14 mouse cellular contexts compared by ENCODE assay signal in genomic region chr10:24638306-24639070, GRCm38 (mm10). TPM values are rescaled to one million over a fixed set of nuclear protein-coding genes. Genes with fewer than 3 reads are reported as not detected.
A peak's percentile ranks its signal among the peaks of the same experiment; 100 is the strongest.
DNase-seq lines count a peak whose midpoint lies in the region; ATAC-seq and TF ChIP-seq lines count a peak whose summit lies in the region.
"Had no signal": no experiment of that assay in that cellular context is flagged by ENCODE, and none has a peak within 500 bp of the region (broad histone marks: within the 10 kb centered on the region; RNA-seq: fewer than 3 reads in every experiment).

No protein-coding gene starts in this region.

- H3K36me3 ChIP-seq in liver, adult 2 months (ENCODE audit: control insufficient read depth, insufficient read depth, low read length) = peaks cover 1% of the 10 kb centered on the region; the same call in 1 of the 2 replicates
- H3K36me3 ChIP-seq in liver, embryonic 11.5 days (ENCODE audit: control insufficient read depth, insufficient read depth, low read length) = no peaks in the 10 kb centered on the region
- H3K36me3 ChIP-seq in embryonic facial prominence, embryonic 10.5 days (replicated peaks) = no peaks in the 10 kb centered on the region
- no peaks in the 10 kb centered on the region for H3K36me3 ChIP-seq in hindbrain, embryonic 11.5 days (ENCODE audit: control insufficient read depth, insufficient read depth, low read length)
- H3K36me3 ChIP-seq in hindbrain, postnatal 0 days (ENCODE audit: insufficient read depth, low read length) = no peaks in the 10 kb centered on the region
- H3K36me3 ChIP-seq: midbrain, embryonic 15.5 days had no signal

- TF ChIP-seq CTCF in liver, adult 2 months (IDR thresholded peaks at IDR 0.05; ENCODE audit: low read depth, low read length) = no peak
- no peak for TF ChIP-seq CTCF in hindbrain, postnatal 0 days (IDR thresholded peaks at IDR 0.05; ENCODE audit: low read depth)

- no peak for ATAC-seq in liver, embryonic 11.5 days (replicated peaks; ENCODE audit: low FRiP score)
- ATAC-seq in hindbrain, embryonic 11.5 days (ENCODE audit: low FRiP score) = no peak
- no peak for ATAC-seq in hindbrain, postnatal 0 days
- ATAC-seq: forebrain, embryonic 16.5 days; midbrain, embryonic 15.5 days had no signal

- WGBS in liver, adult 2 months = 13% methylated on average over 10 of the region's 10 CpGs
- 51% methylated on average over 10 of the region's 10 CpGs for WGBS in liver, embryonic 11.5 days
- 50% methylated on average over 10 of the region's 10 CpGs for WGBS in embryonic facial prominence, embryonic 10.5 days
- WGBS in large intestine, adult 2 months = 12% methylated on average over 10 of the region's 10 CpGs
- 68% methylated on average over 10 of the region's 10 CpGs for WGBS in hindbrain, embryonic 11.5 days
- 59% methylated on average over 10 of the region's 10 CpGs for WGBS in hindbrain, postnatal 0 days

- H3K9me3 ChIP-seq in liver, embryonic 11.5 days (ENCODE audit: control insufficient read depth, low read length) = no peaks in the 10 kb centered on the region
- no peaks in the 10 kb centered on the region for H3K9me3 ChIP-seq in embryonic facial prominence, embryonic 10.5 days
- H3K9me3 ChIP-seq in hindbrain, embryonic 11.5 days (ENCODE audit: control insufficient read depth, low read length) = no peaks in the 10 kb centered on the region
- no peaks in the 10 kb centered on the region for H3K9me3 ChIP-seq in hindbrain, postnatal 0 days (ENCODE audit: low read length)
- H3K9me3 ChIP-seq: midbrain, embryonic 15.5 days had no signal

- no peak for TF ChIP-seq POLR2A in liver, adult 2 months (IDR thresholded peaks at IDR 0.05; ENCODE audit: extremely low read depth, insufficient read depth, low read length)

- H3K4me3 ChIP-seq in liver, adult 2 months (ENCODE audit: insufficient read depth, low read depth, low read length) = no peak overlapping the region
- H3K4me3 ChIP-seq in liver, embryonic 11.5 days (ENCODE audit: low read depth, low read length) = no peak overlapping the region
- no peak overlapping the region for H3K4me3 ChIP-seq in embryonic facial prominence, embryonic 10.5 days
- no peak overlapping the region for H3K4me3 ChIP-seq in hindbrain, embryonic 11.5 days (ENCODE audit: low read depth, low read length)
- no peak overlapping the region for H3K4me3 ChIP-seq in hindbrain, postnatal 0 days (ENCODE audit: low read length)
- H3K4me3 ChIP-seq: midbrain, embryonic 15.5 days had no signal

- H3K27me3 ChIP-seq in liver, adult 2 months (ENCODE audit: control insufficient read depth, insufficient read depth, low read length) = no peaks in the 10 kb centered on the region
- H3K27me3 ChIP-seq in liver, embryonic 11.5 days (replicated peaks; ENCODE audit: control insufficient read depth, insufficient read depth, low read length) = no peaks in the 10 kb centered on the region
- H3K27me3 ChIP-seq in embryonic facial prominence, embryonic 10.5 days (replicated peaks; ENCODE audit: low read depth, poor library complexity, severe bottlenecking) = no peaks in the 10 kb centered on the region
- H3K27me3 ChIP-seq in hindbrain, embryonic 11.5 days (ENCODE audit: control insufficient read depth, insufficient read depth, low read length) = no peaks in the 10 kb centered on the region
- H3K27me3 ChIP-seq in hindbrain, postnatal 0 days (ENCODE audit: insufficient read depth, low read length) = no peaks in the 10 kb centered on the region
- H3K27me3 ChIP-seq: midbrain, embryonic 15.5 days had no signal

- H3K4me2 ChIP-seq in liver, embryonic 11.5 days = no peak overlapping the region
- no peak overlapping the region for H3K4me2 ChIP-seq in hindbrain, embryonic 11.5 days (replicated peaks; ENCODE audit: low read depth, low read length)
- H3K4me2 ChIP-seq in hindbrain, postnatal 0 days (ENCODE audit: low read depth, low read length) = no peak overlapping the region
- H3K4me2 ChIP-seq: midbrain, embryonic 15.5 days had no signal

- H3K27ac ChIP-seq in liver, adult 2 months (replicated peaks; ENCODE audit: insufficient read depth, low read depth, low read length) = no peak overlapping the region
- H3K27ac ChIP-seq in liver, embryonic 11.5 days (ENCODE audit: low read depth, low read length) = no peak overlapping the region; the same call in 1 of the 2 replicates
- 0 out of 2 replicates have a peak overlapping the region, but pooled peaks have one; percentile 7 for H3K27ac ChIP-seq in embryonic facial prominence, embryonic 10.5 days (replicated peaks)
- H3K27ac ChIP-seq in hindbrain, embryonic 11.5 days (ENCODE audit: low read depth, low read length) = no peak overlapping the region
- H3K27ac ChIP-seq in hindbrain, postnatal 0 days = no peak overlapping the region
- H3K27ac ChIP-seq: midbrain, embryonic 15.5 days had no signal

- no peaks in the 10 kb centered on the region for H3K79me2 ChIP-seq in liver, adult 2 months (ENCODE audit: control insufficient read depth, insufficient read depth, low read length)

- peaks cover 6% of the 10 kb centered on the region for H3K4me1 ChIP-seq in liver, adult 2 months (ENCODE audit: control insufficient read depth, insufficient read depth, low read length)
- H3K4me1 ChIP-seq in liver, embryonic 11.5 days (replicated peaks; ENCODE audit: control insufficient read depth, insufficient read depth, low read length) = peaks cover 21% of the 10 kb centered on the region
- H3K4me1 ChIP-seq in embryonic facial prominence, embryonic 10.5 days = peaks cover 25% of the 10 kb centered on the region
- no peaks in the 10 kb centered on the region for H3K4me1 ChIP-seq in hindbrain, embryonic 11.5 days (replicated peaks; ENCODE audit: control insufficient read depth, insufficient read depth, low read length)
- H3K4me1 ChIP-seq in hindbrain, postnatal 0 days (ENCODE audit: insufficient read depth, low read length) = no peaks in the 10 kb centered on the region
- H3K4me1 ChIP-seq: midbrain, embryonic 15.5 days had no signal

- H3K9ac ChIP-seq in liver, adult 2 months (ENCODE audit: low read depth, low read length) = no peak overlapping the region
- no peak overlapping the region for H3K9ac ChIP-seq in liver, embryonic 11.5 days (ENCODE audit: low read depth, low read length)
- no peak overlapping the region for H3K9ac ChIP-seq in hindbrain, embryonic 11.5 days (ENCODE audit: low read depth, low read length)
- no peak overlapping the region for H3K9ac ChIP-seq in hindbrain, postnatal 0 days (replicated peaks; ENCODE audit: low read length)
- H3K9ac ChIP-seq: midbrain, embryonic 15.5 days had no signal

- DNase-seq in liver, adult 2 months (ENCODE audit: extremely low read depth, low read depth, low spot score) = peak; percentile 84
- DNase-seq in liver, embryonic 11.5 days (ENCODE audit: low spot score) = no peak
- DNase-seq in embryonic facial prominence, embryonic 10.5 days (ENCODE audit: low spot score) = peak; percentile 49
- DNase-seq in large intestine, adult 2 months (ENCODE audit: low read depth, low spot score) = peak; percentile 55
- DNase-seq in naive thymus-derived CD4-positive, alpha-beta T cell, adult 2 months (ENCODE audit: low read depth) = peak; percentile 33
- DNase-seq in hindbrain, embryonic 11.5 days (ENCODE audit: low spot score) = no peak
- no peak for DNase-seq in hindbrain, postnatal 0 days (ENCODE audit: low spot score)
- DNase-seq in left cerebral cortex, adult 18-20 months (ENCODE audit: low spot score in 2 of 2) = no peak
- DNase-seq: heart, postnatal 36 days; kidney, postnatal 14 days had no signal

RNA-seq across cellular contexts. Expression of gene Ccn2, which starts 43.2 kb away (rescaled TPM):
- total RNA-seq in liver, adult 2 months (2014; rRNA removed) = 6.6 and 20.5 TPM in 2 replicates
- 4.0 and 4.4 TPM in 2 replicates for polyA plus RNA-seq in liver, adult 2 months (2012; rRNA removed)
- 1.5 and 2.6 TPM in 2 replicates for polyA plus RNA-seq in liver, embryonic 11.5 days (2014; fragmentation: Nextera tagmentation; extraction: Ambion mirVana)
- polyA plus RNA-seq in embryonic facial prominence, embryonic 10.5 days (2016; fragmentation: Nextera tagmentation; extraction: Ambion mirVana) = 7.9 and 10.1 TPM in 2 replicates
- 10.5 and 14.0 TPM in 2 replicates for polyA plus RNA-seq in large intestine, adult 2 months (2012; rRNA removed)
- polyA plus RNA-seq in hindbrain, embryonic 11.5 days (2014; fragmentation: Nextera tagmentation; extraction: Ambion mirVana) = 4.3 and 6.6 TPM in 2 replicates
- 7.2 and 7.7 TPM in 2 replicates for total RNA-seq in hindbrain, postnatal 0 days (2014; rRNA removed)
- polyA plus RNA-seq in hindbrain, postnatal 0 days (2015; fragmentation: Nextera tagmentation; extraction: Ambion mirVana) = 4.7 and 5.3 TPM in 2 replicates
- total RNA-seq in left cerebral cortex, adult 18-20 months (2021) = 10 to 100 TPM; 30.6 to 36.4 TPM
- total RNA-seq: common myeloid progenitor, adult 5-6 weeks; granulocyte monocyte progenitor cell, adult 5-6 weeks had no signal

Comparison
In these comparisons a context has a peak if more than half of its experiments do, and no peak if none do; other contexts are left out.
1. DNase-seq: peak in liver, adult 2 months (single experiment), embryonic facial prominence, embryonic 10.5 days (single experiment), large intestine, adult 2 months (single experiment) and naive thymus-derived CD4-positive, alpha-beta T cell, adult 2 months (single experiment); none in liver, embryonic 11.5 days (single experiment), hindbrain, embryonic 11.5 days (single experiment), hindbrain, postnatal 0 days (single experiment) and left cerebral cortex, adult 18-20 months (0 of 2).